Mouse (Mus musculus): Measurements from ENCODE around the gene Dgcr8. TPM values are rescaled to one million over a fixed set of nuclear protein-coding genes. Genes with fewer than 3 reads are reported as not detected.

Dgcr8 gene
- polyA plus RNA-seq, 1 experiment from 2014 or later = 40.9 TPM

GRCm38 (mm10) chr16:18220856-18221542, 68.0 kb downstream of the Dgcr8 start:
- ATAC-seq (ENCODE audit: insufficient read depth, low FRiP score, low TSS enrichment) (no peak), DNase-seq (ENCODE audit: low spot score) (no peak)
- Histone ChIP-seq H3K36me3 (ENCODE audit: control insufficient read depth, insufficient read depth, low read length) (peaks cover 7% of the 10 kb centered on the region), H3K9me3 (ENCODE audit: control insufficient read depth, low read length) (no peaks in the 10 kb centered on the region), H3K4me1 (ENCODE audit: control insufficient read depth, insufficient read depth, low read length) (peaks cover 5% of the 10 kb centered on the region; the same call in 1 of the 2 replicates), H3K4me3 (ENCODE audit: low read depth, low read length) (no peak overlapping the region), H3K9ac (ENCODE audit: low read length) (no peak overlapping the region), H3K4me2 (ENCODE audit: low read depth) (no peak overlapping the region), H3K27me3 (ENCODE audit: control insufficient read depth, insufficient read depth, low read length) (no peaks in the 10 kb centered on the region), H3K27ac (ENCODE audit: low read depth, low read length) (no peak overlapping the region)
- 87% methylated on average over 6 of the region's 6 CpGs for WGBS

DNA sequence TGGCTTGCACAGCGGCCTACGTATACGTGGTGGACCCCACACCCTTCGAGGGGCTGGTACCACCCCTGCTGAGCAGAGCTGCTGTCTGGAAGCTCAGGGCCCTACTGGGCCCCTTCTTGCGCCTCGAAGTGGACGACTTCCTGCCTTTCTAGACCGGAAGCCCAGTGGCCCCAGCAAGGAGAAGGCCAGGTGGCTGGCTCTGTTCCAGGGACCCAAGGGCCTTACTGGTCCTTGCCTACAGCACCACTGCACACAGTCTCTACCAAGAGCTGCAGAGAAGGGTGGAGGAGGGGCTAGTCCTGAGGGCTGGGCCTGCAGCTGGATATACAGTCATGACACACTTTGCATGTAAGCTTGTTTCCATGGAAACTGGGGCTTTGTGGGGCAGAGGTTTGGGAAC, 69.0 kb downstream of the Dgcr8 start:
- ATAC-seq (ENCODE audit: insufficient read depth, low FRiP score, low TSS enrichment) = peak; percentile 32; the same call in 1 of the 2 replicates

GRCm38 (mm10) chr16:18218580-18218996, 70.5 kb downstream of the Dgcr8 start:
- peaks cover 11% of the 10 kb centered on the region; the same call in 1 of the 2 replicates for H3K4me1 ChIP-seq (ENCODE audit: control insufficient read depth, insufficient read depth, low read length)
- no peaks in the 10 kb centered on the region for H3K27me3 ChIP-seq (ENCODE audit: control insufficient read depth, insufficient read depth, low read length)
- no peaks in the 10 kb centered on the region for H3K9me3 ChIP-seq (ENCODE audit: control insufficient read depth, low read length)
- H3K36me3 ChIP-seq (ENCODE audit: control insufficient read depth, insufficient read depth, low read length) = no peaks in the 10 kb centered on the region; the same call in 1 of the 2 replicates
- ATAC-seq (ENCODE audit: insufficient read depth, low FRiP score, low TSS enrichment) (no peak), DNase-seq (ENCODE audit: low spot score) (no peak)
- H3K4me3 ChIP-seq (ENCODE audit: low read depth, low read length) = no peak overlapping the region
- H3K27ac ChIP-seq (ENCODE audit: low read depth, low read length) = no peak overlapping the region
- no peak overlapping the region for H3K4me2 ChIP-seq (ENCODE audit: low read depth)
- 78% methylated on average over 9 of the region's 9 CpGs for WGBS
- H3K9ac ChIP-seq (ENCODE audit: low read length) = no peak overlapping the region

More for the DNA sequence above, 69.0 kb downstream of the Dgcr8 start:
- no peaks in the 10 kb centered on the region for H3K27me3 ChIP-seq (ENCODE audit: control insufficient read depth, insufficient read depth, low read length)
- WGBS = 70% methylated on average over 8 of the region's 8 CpGs
- H3K4me1 ChIP-seq (ENCODE audit: control insufficient read depth, insufficient read depth, low read length) = peaks cover 5% of the 10 kb centered on the region; the same call in 1 of the 2 replicates
- H3K36me3 ChIP-seq (ENCODE audit: control insufficient read depth, insufficient read depth, low read length) = peaks cover 7% of the 10 kb centered on the region; the same call in 1 of the 2 replicates
- H3K9me3 ChIP-seq (ENCODE audit: control insufficient read depth, low read length) = no peaks in the 10 kb centered on the region
- no peak overlapping the region for H3K4me3 ChIP-seq (ENCODE audit: low read depth, low read length)
- no peak overlapping the region for H3K27ac ChIP-seq (ENCODE audit: low read depth, low read length)
- H3K4me2 ChIP-seq (ENCODE audit: low read depth) = no peak overlapping the region
- H3K9ac ChIP-seq (ENCODE audit: low read length) = no peak overlapping the region
- DNase-seq (ENCODE audit: low spot score) = no peak

GRCm38 (mm10) chr16:18217579-18217978, 71.5 kb downstream of the Dgcr8 start, which contains the start of gene Ccdc188:
Gene Ccdc188, plus strand, starts transcription at chr16:18217879.
- ATAC-seq (ENCODE audit: insufficient read depth, low FRiP score, low TSS enrichment) (no peak), DNase-seq (ENCODE audit: low spot score) (no peak)
- WGBS = 84% methylated on average over 4 of the region's 4 CpGs
- Histone ChIP-seq H3K4me2 (ENCODE audit: low read depth) (no peak within 1 kb of the TSS), H3K9ac (ENCODE audit: low read length) (no peak within 1 kb of the TSS), H3K27ac (ENCODE audit: low read depth, low read length) (no peak within 1 kb of the TSS), H3K36me3 (ENCODE audit: control insufficient read depth, insufficient read depth, low read length) (no peaks in the 10 kb centered on the region), H3K4me1 (ENCODE audit: control insufficient read depth, insufficient read depth, low read length) (peaks cover 18% of the 10 kb centered on the region), H3K9me3 (ENCODE audit: control insufficient read depth, low read length) (no peaks in the 10 kb centered on the region), H3K4me3 (ENCODE audit: low read depth, low read length) (no peak within 1 kb of the TSS), H3K27me3 (ENCODE audit: control insufficient read depth, insufficient read depth, low read length) (no peaks in the 10 kb centered on the region)

DNA sequence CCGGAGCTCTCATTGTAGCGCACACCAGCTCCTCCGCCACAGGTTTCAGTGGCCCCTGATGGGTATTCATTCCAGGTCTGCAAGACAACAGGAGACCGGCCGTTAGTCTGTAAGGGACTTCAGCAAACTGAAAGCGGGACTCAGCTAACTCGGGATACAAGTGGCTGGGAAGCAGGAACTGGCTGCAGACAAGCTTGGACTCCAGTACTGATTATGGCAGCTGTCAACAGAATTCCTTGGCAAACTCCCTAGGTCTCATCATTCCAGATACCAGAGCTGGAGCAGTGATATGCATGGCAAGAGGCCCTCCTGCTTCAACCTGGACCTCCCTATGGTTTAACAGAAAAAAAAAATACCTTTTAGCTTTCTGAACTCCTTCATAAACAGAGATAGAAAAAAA, 74.2 kb downstream of the Dgcr8 start:
- 73% methylated on average over 7 of the region's 7 CpGs for WGBS
- Histone ChIP-seq H3K4me3 (ENCODE audit: low read depth, low read length) (no peak overlapping the region), H3K9ac (ENCODE audit: low read length) (no peak overlapping the region), H3K27ac (ENCODE audit: low read depth, low read length) (no peak overlapping the region), H3K4me1 (ENCODE audit: control insufficient read depth, insufficient read depth, low read length) (peaks cover 13% of the 10 kb centered on the region), H3K9me3 (ENCODE audit: control insufficient read depth, low read length) (no peaks in the 10 kb centered on the region), H3K36me3 (ENCODE audit: control insufficient read depth, insufficient read depth, low read length) (no peaks in the 10 kb centered on the region), H3K27me3 (ENCODE audit: control insufficient read depth, insufficient read depth, low read length) (no peaks in the 10 kb centered on the region), H3K4me2 (ENCODE audit: low read depth) (no peak overlapping the region)
- DNase-seq (ENCODE audit: low spot score) (no peak), ATAC-seq (ENCODE audit: insufficient read depth, low FRiP score, low TSS enrichment) (no peak)

GRCm38 (mm10) chr16:18213689-18214088, 75.4 kb downstream of the Dgcr8 start:
- H3K4me2 ChIP-seq (ENCODE audit: low read depth) = peak overlapping the region; percentile 30
- no peaks in the 10 kb centered on the region for H3K36me3 ChIP-seq (ENCODE audit: control insufficient read depth, insufficient read depth, low read length)
- no peak overlapping the region for H3K4me3 ChIP-seq (ENCODE audit: low read depth, low read length)
- no peaks in the 10 kb centered on the region for H3K27me3 ChIP-seq (ENCODE audit: control insufficient read depth, insufficient read depth, low read length)
- DNase-seq (ENCODE audit: low spot score) = peak; percentile 94
- H3K4me1 ChIP-seq (ENCODE audit: control insufficient read depth, insufficient read depth, low read length) = peaks cover 13% of the 10 kb centered on the region
- WGBS = 34% methylated on average over 6 of the region's 6 CpGs
- peak; percentile 89 for ATAC-seq (ENCODE audit: insufficient read depth, low FRiP score, low TSS enrichment)
- H3K9me3 ChIP-seq (ENCODE audit: control insufficient read depth, low read length) = no peaks in the 10 kb centered on the region
- peak overlapping the region; percentile 66 for H3K27ac ChIP-seq (ENCODE audit: low read depth, low read length)
- peak overlapping the region; percentile 10; the same call in 1 of the 2 replicates for H3K9ac ChIP-seq (ENCODE audit: low read length)

DNA sequence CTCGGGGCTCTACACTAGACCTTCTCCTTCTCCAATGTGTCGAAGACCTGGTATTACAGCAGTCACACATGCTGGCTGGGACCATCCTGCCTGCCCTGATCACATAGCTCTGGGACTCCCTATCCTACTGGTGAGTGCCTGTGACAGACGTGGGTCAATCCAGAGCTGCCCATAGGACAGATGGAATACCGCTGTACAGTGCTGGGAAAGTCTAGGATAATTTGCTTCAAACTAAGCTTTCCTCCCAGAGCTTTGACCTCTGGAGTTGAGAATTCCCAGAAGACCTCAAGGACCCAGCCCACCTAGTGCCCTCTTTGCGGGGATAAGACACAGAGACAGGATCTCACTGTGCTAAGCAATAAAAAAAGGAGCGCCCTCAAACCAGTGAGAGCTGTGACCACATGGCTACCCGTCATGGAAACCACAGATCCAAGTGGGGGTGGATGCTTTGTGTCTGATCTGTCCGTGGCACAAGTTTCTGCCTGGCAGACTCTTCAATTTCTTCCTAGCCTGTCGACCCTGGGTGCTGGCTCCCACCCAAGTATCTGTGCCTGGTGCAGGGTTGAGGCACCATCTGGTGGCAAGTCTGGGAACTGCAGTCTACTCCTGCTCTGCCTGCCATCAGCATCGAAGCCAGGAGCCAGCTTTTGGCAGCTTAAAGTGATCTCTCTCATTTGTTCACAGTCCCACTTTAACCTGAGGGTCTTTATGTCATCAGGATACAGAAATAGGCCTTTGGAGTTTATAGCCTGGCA, 77.5 kb downstream of the Dgcr8 start:
- Histone ChIP-seq H3K27me3 (ENCODE audit: control insufficient read depth, insufficient read depth, low read length) (no peaks in the 10 kb centered on the region), H3K4me3 (ENCODE audit: low read depth, low read length) (no peak overlapping the region), H3K27ac (ENCODE audit: low read depth, low read length) (no peak overlapping the region), H3K9me3 (ENCODE audit: control insufficient read depth, low read length) (no peaks in the 10 kb centered on the region), H3K36me3 (ENCODE audit: control insufficient read depth, insufficient read depth, low read length) (no peaks in the 10 kb centered on the region), H3K4me1 (ENCODE audit: control insufficient read depth, insufficient read depth, low read length) (peaks cover 13% of the 10 kb centered on the region), H3K4me2 (ENCODE audit: low read depth) (no peak overlapping the region), H3K9ac (ENCODE audit: low read length) (no peak overlapping the region)
- WGBS = 50% methylated on average over 10 of the region's 10 CpGs
- peak; percentile 92 for DNase-seq (ENCODE audit: low spot score)
- ATAC-seq (ENCODE audit: insufficient read depth, low FRiP score, low TSS enrichment) = peak; percentile 25; the same call in 1 of the 2 replicates

GRCm38 (mm10) chr16:18210701-18211416, 78.2 kb downstream of the Dgcr8 start:
- no peak for ATAC-seq (ENCODE audit: insufficient read depth, low FRiP score, low TSS enrichment)
- H3K36me3 ChIP-seq (ENCODE audit: control insufficient read depth, insufficient read depth, low read length) = no peaks in the 10 kb centered on the region
- no peak overlapping the region for H3K4me2 ChIP-seq (ENCODE audit: low read depth)
- H3K9ac ChIP-seq (ENCODE audit: low read length) = no peak overlapping the region
- 22% methylated on average over 7 of the region's 8 CpGs for WGBS
- H3K4me3 ChIP-seq (ENCODE audit: low read depth, low read length) = no peak overlapping the region
- H3K27ac ChIP-seq (ENCODE audit: low read depth, low read length) = no peak overlapping the region
- H3K4me1 ChIP-seq (ENCODE audit: control insufficient read depth, insufficient read depth, low read length) = peaks cover 13% of the 10 kb centered on the region
- H3K9me3 ChIP-seq (ENCODE audit: control insufficient read depth, low read length) = no peaks in the 10 kb centered on the region
- peak; percentile 69 for DNase-seq (ENCODE audit: low spot score)
- no peaks in the 10 kb centered on the region for H3K27me3 ChIP-seq (ENCODE audit: control insufficient read depth, insufficient read depth, low read length)
